Mouse (Mus musculus) liver, embryonic 12.5 days (tissue): ENCODE results near the gene Pla2g5. TPM values are rescaled to one million over a fixed set of nuclear protein-coding genes. Genes with fewer than 3 reads are reported as not detected.
"Not testable (repeated sequence)": the region's sequence is repeated elsewhere in the genome, so short reads cannot be mapped to it uniquely, and the experiment has no call there.

Experiments
- ATAC-seq: fragments of 200-750 bp; cut with Nextera tagmentation; 2 replicates; pipeline ENCODE4 v1.8.0; 2017; ENCODE audit warnings: moderate number of reproducible peaks, mild to moderate bottlenecking, moderate library complexity
- H3K27ac ChIP-seq: fragments of 300-500 bp; sonication (generic); 2 replicates; pipeline ENCODE4 v1.5.1; 2016; ENCODE audit warnings: mild to moderate bottlenecking
- H3K27me3 ChIP-seq: fragments of 300-500 bp; sonication (generic); replicated peaks from 2 replicates; pipeline ENCODE4 v1.6.1; 2016; ENCODE audit warnings: mild to moderate bottlenecking, moderate library complexity
- H3K36me3 ChIP-seq: fragments of 300-500 bp; sonication (generic); 2 replicates; pipeline ENCODE4 v1.6.1; 2016; ENCODE audit warnings: mild to moderate bottlenecking, moderate library complexity
- H3K4me1 ChIP-seq: fragments of 300-500 bp; sonication (generic); 2 replicates; pipeline ENCODE4 v1.6.1; 2016
- H3K4me2 ChIP-seq: fragments of 300-500 bp; sonication (generic); 2 replicates; pipeline ENCODE4 v1.6.1; 2016; ENCODE audit warnings: mild to moderate bottlenecking, moderate library complexity
- H3K4me3 ChIP-seq: fragments of 300-500 bp; sonication (generic); 2 replicates; pipeline ENCODE4 v1.5.1; 2016; ENCODE audit warnings: mild to moderate bottlenecking, moderate library complexity
- H3K9ac ChIP-seq: fragments of 300-500 bp; sonication (generic); 2 replicates; pipeline ENCODE4 v1.6.1; 2016; ENCODE audit warnings: mild to moderate bottlenecking, moderate library complexity
- H3K9me3 ChIP-seq: fragments of 300-500 bp; sonication (generic); replicated peaks from 2 replicates; pipeline ENCODE4 v1.6.1; 2016; ENCODE audit warnings: mild to moderate bottlenecking, moderate library complexity
- WGBS: fragments of 180-500 bp; shearing (Covaris S2); methylation state at CpG from one replicate; pipeline ENCODE4 v1.1.7; 2016; ENCODE audit not compliant: insufficient replicate concordance; 5-methylcytosine and 5-hydroxymethylcytosine counted together
- polyA plus RNA-seq: library from polyadenylated mRNA; unstranded; fragments of >200 nt; fragmentation: Nextera tagmentation; extraction: Ambion mirVana; gene quantifications from 2 replicates; pipeline ENCODE4 v1.2.1, GENCODE M21; 2016

The Pla2g5 gene
- polyA plus RNA-seq, 1 experiment from 2014 or later: not detected

GRCm38 (mm10) chr4:138877731-138878130 lies 14.4 kb upstream of the Pla2g5 start, which contains the start of gene Pla2g2e:
Gene Pla2g2e, plus strand, starts transcription at chr4:138877942.
- ATAC-seq: no peak
- 70% methylated on average over 4 of the region's 4 CpGs for WGBS
- H3K9ac ChIP-seq: no peak within 1 kb of the TSS

GRCm38 (mm10) chr4:138875986-138876385 lies 12.7 kb upstream of the Pla2g5 start:
- H3K4me3 ChIP-seq: no peak overlapping the region
- no peak for ATAC-seq
- no peak overlapping the region for H3K27ac ChIP-seq
- no peaks in the 10 kb centered on the region for H3K9me3 ChIP-seq
- peaks cover 19% of the 10 kb centered on the region; the same call in 1 of the 2 replicates for H3K27me3 ChIP-seq
- H3K4me2 ChIP-seq: no peak overlapping the region
- 76% methylated on average over 2 of the region's 2 CpGs for WGBS
- no peak overlapping the region for H3K9ac ChIP-seq
- no peaks in the 10 kb centered on the region for H3K36me3 ChIP-seq
- no peaks in the 10 kb centered on the region for H3K4me1 ChIP-seq

More at GRCm38 (mm10) chr4:138877731-138878130, 14.4 kb upstream of the Pla2g5 start, which contains the start of gene Pla2g2e:
- Histone ChIP-seq H3K9me3 (no peaks in the 10 kb centered on the region), H3K36me3 (no peaks in the 10 kb centered on the region), H3K27ac (no peak within 1 kb of the TSS), H3K27me3 (peaks cover 37% of the 10 kb centered on the region), H3K4me3 (no peak within 1 kb of the TSS), H3K4me2 (no peak within 1 kb of the TSS), H3K4me1 (no peaks in the 10 kb centered on the region)

- not testable (repeated sequence) for H3K36me3 ChIP-seq, H3K4me1 ChIP-seq, H3K9ac ChIP-seq, H3K4me3 ChIP-seq, H3K9me3 ChIP-seq, H3K4me2 ChIP-seq, H3K27ac ChIP-seq, ATAC-seq
- WGBS: 80% methylated on average over 2 of the region's 2 CpGs
- peaks cover 13% of the 10 kb centered on the region; the same call in 1 of the 2 replicates for H3K27me3 ChIP-seq
These were observed 12.0 kb upstream of the Pla2g5 start for GRCm38 (mm10) chr4:138875275-138875674.

- H3K36me3 ChIP-seq: no peaks in the 10 kb centered on the region
- no peak within 1 kb of the TSS for H3K27ac ChIP-seq
- ATAC-seq: no peak
- 64% methylated on average over 6 of the region's 6 CpGs for WGBS
- H3K4me2 ChIP-seq: no peak within 1 kb of the TSS
- no peak within 1 kb of the TSS for H3K4me3 ChIP-seq
- H3K9ac ChIP-seq: no peak within 1 kb of the TSS
- H3K27me3 ChIP-seq: no peaks in the 10 kb centered on the region
- no peaks in the 10 kb centered on the region for H3K9me3 ChIP-seq
- no peaks in the 10 kb centered on the region for H3K4me1 ChIP-seq
These were observed 10.6 kb upstream of the Pla2g5 start, which contains the start of gene Gm13030 for GRCm38 (mm10) chr4:138873864-138874263. Gene Gm13030, minus strand, starts transcription at chr4:138873964.

GRCm38 (mm10) chr4:138868666-138869065 lies 5.4 kb upstream of the Pla2g5 start:
- Histone ChIP-seq H3K9ac (no peak overlapping the region), H3K4me1 (no peaks in the 10 kb centered on the region), H3K36me3 (no peaks in the 10 kb centered on the region), H3K27me3 (peaks cover 8% of the 10 kb centered on the region; the same call in 1 of the 2 replicates), H3K4me2 (no peak overlapping the region), H3K4me3 (no peak overlapping the region), H3K9me3 (no peaks in the 10 kb centered on the region), H3K27ac (no peak overlapping the region)
- 52% methylated on average over 8 of the region's 8 CpGs for WGBS
- no peak for ATAC-seq

- ATAC-seq: no peak
These were observed 3.1 kb upstream of the Pla2g5 start for GRCm38 (mm10) chr4:138866413-138866812.

GRCm38 (mm10) chr4:138865991-138866390 lies 2.7 kb upstream of the Pla2g5 start:
- Histone ChIP-seq H3K36me3 (no peaks in the 10 kb centered on the region), H3K27ac (no peak overlapping the region), H3K27me3 (peaks cover 8% of the 10 kb centered on the region; the same call in 1 of the 2 replicates), H3K4me3 (no peak overlapping the region), H3K4me2 (no peak overlapping the region), H3K9me3 (no peaks in the 10 kb centered on the region), H3K4me1 (no peaks in the 10 kb centered on the region), H3K9ac (no peak overlapping the region)
- 49% methylated on average over 6 of the region's 6 CpGs for WGBS
- no peak for ATAC-seq

More at GRCm38 (mm10) chr4:138866413-138866812, 3.1 kb upstream of the Pla2g5 start:
- H3K9me3 ChIP-seq: no peaks in the 10 kb centered on the region
- H3K27ac ChIP-seq: no peak overlapping the region
- peaks cover 8% of the 10 kb centered on the region; the same call in 1 of the 2 replicates for H3K27me3 ChIP-seq
- H3K4me2 ChIP-seq: no peak overlapping the region
- no peak overlapping the region for H3K9ac ChIP-seq
- 10% methylated on average over 7 of the region's 7 CpGs for WGBS
- no peaks in the 10 kb centered on the region for H3K36me3 ChIP-seq
- no peaks in the 10 kb centered on the region for H3K4me1 ChIP-seq
- no peak overlapping the region for H3K4me3 ChIP-seq

- Histone ChIP-seq H3K27ac (no peak overlapping the region), H3K36me3 (no peaks in the 10 kb centered on the region), H3K4me3 (no peak overlapping the region), H3K4me2 (no peak overlapping the region), H3K9me3 (no peaks in the 10 kb centered on the region), H3K4me1 (no peaks in the 10 kb centered on the region), H3K27me3 (peaks cover 12% of the 10 kb centered on the region; the same call in 1 of the 2 replicates), H3K9ac (no peak overlapping the region)
- ATAC-seq: no peak
- 48% methylated on average over 5 of the region's 5 CpGs for WGBS
These were observed 1.8 kb upstream of the Pla2g5 start for GRCm38 (mm10) chr4:138865092-138865491.

GRCm38 (mm10) chr4:138859728-138860127 lies 3.6 kb downstream of the Pla2g5 start:
- Histone ChIP-seq H3K27me3 (peaks cover 25% of the 10 kb centered on the region), H3K4me1 (0 out of 2 replicates have a peak, but pooled peaks cover 4% of the 10 kb centered on the region), H3K27ac (no peak overlapping the region), H3K4me2 (peak overlapping the region; percentile 19), H3K4me3 (no peak overlapping the region), H3K9ac (no peak overlapping the region), H3K36me3 (no peaks in the 10 kb centered on the region), H3K9me3 (no peaks in the 10 kb centered on the region)
- no peak for ATAC-seq
- WGBS: 5% methylated on average over 13 of the region's 13 CpGs

GRCm38 (mm10) chr4:138859245-138859644 lies 4.0 kb downstream of the Pla2g5 start:
- Histone ChIP-seq H3K27ac (no peak overlapping the region), H3K4me2 (peak overlapping the region; percentile 19), H3K4me1 (0 out of 2 replicates have a peak, but pooled peaks cover 4% of the 10 kb centered on the region), H3K36me3 (no peaks in the 10 kb centered on the region), H3K4me3 (no peak overlapping the region), H3K27me3 (peaks cover 24% of the 10 kb centered on the region), H3K9ac (no peak overlapping the region), H3K9me3 (no peaks in the 10 kb centered on the region)
- ATAC-seq: no peak
- WGBS: 12% methylated on average over 9 of the region's 9 CpGs

GRCm38 (mm10) chr4:138858446-138858845 lies 4.8 kb downstream of the Pla2g5 start:
- ATAC-seq: no peak

GRCm38 (mm10) chr4:138857576-138857975 lies 5.7 kb downstream of the Pla2g5 start:
- H3K36me3 ChIP-seq: no peaks in the 10 kb centered on the region
- peaks cover 28% of the 10 kb centered on the region for H3K27me3 ChIP-seq
- H3K4me1 ChIP-seq: 0 out of 2 replicates have a peak, but pooled peaks cover 4% of the 10 kb centered on the region
- H3K4me2 ChIP-seq: no peak overlapping the region
- ATAC-seq: no peak
- H3K9ac ChIP-seq: no peak overlapping the region
- H3K9me3 ChIP-seq: no peaks in the 10 kb centered on the region
- no peak overlapping the region for H3K4me3 ChIP-seq
- 36% methylated on average over 10 of the region's 10 CpGs for WGBS
- H3K27ac ChIP-seq: no peak overlapping the region

More at GRCm38 (mm10) chr4:138858446-138858845, 4.8 kb downstream of the Pla2g5 start:
- WGBS: 48% methylated on average over 15 of the region's 15 CpGs
- Histone ChIP-seq H3K9me3 (no peaks in the 10 kb centered on the region), H3K27ac (no peak overlapping the region), H3K36me3 (no peaks in the 10 kb centered on the region), H3K4me3 (no peak overlapping the region), H3K27me3 (peaks cover 25% of the 10 kb centered on the region), H3K4me1 (0 out of 2 replicates have a peak, but pooled peaks cover 4% of the 10 kb centered on the region), H3K9ac (no peak overlapping the region), H3K4me2 (no peak overlapping the region)
